Mouse (Mus musculus): Measurements from ENCODE around the gene Smc5.

The Smc5 gene

DNA sequence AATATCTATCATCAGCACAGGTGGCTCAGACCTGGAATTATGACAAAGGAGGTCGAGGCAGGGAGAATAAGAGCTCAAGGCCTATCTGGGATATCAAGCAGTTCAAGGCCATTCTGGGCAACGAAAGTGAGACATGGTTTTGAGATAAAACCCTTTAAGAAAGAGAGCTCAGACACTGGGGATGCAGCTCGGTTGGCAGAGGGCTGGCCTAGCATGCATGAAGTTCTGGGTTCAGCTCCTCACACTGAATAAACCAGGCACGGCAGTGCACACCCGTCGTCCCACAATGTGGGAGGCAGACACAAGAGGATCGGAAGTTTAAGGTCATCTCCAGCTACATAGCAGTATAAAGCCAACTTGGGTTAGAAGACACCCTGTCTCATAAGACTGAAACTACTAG is 84.7 kb downstream of the Smc5 start:
- DNase-seq, result no peak

DNA sequence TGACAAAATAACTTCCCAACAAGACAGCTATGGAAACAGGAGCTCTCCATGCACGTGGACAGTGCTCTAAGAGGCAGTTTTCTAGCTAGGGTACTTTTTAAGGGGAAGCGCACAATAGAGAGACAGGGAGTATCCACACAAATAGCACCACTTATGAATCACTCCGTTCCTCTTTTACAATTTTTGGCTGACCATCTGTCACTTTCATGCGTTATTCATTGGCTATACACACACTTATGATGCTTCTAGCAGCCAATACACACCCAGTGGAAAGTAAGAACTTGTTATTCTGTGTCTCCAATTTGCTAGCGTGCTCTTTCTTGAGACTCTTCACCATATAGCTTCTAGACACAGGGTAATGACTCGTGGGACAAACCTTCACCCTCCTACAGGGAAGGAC is 86.0 kb downstream of the Smc5 start:
- no peak for DNase-seq

- no peak for DNase-seq
Observed at GRCm38 (mm10) chr19:23184068-23184467, 89.6 kb downstream of the Smc5 start.

GRCm38 (mm10) chr19:23183493-23183892 is 90.2 kb downstream of the Smc5 start:
- DNase-seq, result no peak

DNA sequence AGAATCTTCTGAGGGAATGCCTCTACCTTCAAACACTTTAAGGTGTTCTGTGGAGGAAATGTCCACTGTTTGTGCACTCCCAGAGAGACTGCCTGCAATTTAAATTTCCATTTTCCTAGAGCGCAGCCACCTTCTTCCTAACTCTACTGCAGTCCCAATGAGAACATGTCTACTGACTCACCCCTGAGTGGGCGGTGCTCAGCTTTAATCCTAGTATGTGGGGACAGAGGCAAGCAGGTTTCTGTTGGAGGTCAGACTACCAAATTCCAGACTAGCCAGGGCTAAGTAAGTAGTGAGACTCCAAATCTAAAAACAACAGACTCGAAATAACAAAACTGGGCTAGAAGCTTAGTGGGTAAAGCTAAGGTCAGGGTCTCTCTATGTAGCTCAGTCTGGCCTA is 95.2 kb downstream of the Smc5 start:
- no peak for DNase-seq

DNA sequence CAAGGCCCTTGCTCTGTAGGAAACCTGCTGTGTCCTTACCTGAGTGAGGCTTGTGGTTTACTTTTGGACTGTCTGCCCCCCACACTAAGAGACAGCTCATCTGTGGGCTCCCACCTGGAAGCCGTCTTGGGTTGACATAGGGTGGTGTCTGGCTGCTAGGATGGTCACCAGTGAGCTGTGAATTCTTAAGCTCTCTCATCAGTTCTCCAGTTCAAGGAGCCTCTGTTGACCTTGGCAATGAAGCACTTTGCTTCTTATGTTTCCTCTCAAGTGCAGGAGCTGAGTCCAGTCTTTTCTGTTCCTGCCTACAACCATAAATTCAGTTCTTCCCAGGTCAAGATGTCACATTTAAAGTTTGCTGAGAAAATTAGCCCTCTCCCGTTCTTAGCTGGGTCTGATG is 98.2 kb downstream of the Smc5 start:
- DNase-seq, result no peak

- DNase-seq, result no peak
Observed at GRCm38 (mm10) chr19:23175090-23175489, 98.6 kb downstream of the Smc5 start.

- DNase-seq, result no peak
Observed at GRCm38 (mm10) chr19:23171136-23171535, 102.6 kb downstream of the Smc5 start.

- DNase-seq, result no peak
Observed at GRCm38 (mm10) chr19:23170476-23170875, 103.2 kb downstream of the Smc5 start.

- DNase-seq, result no peak
Observed at GRCm38 (mm10) chr19:23169659-23170050, 104.0 kb downstream of the Smc5 start.

DNA sequence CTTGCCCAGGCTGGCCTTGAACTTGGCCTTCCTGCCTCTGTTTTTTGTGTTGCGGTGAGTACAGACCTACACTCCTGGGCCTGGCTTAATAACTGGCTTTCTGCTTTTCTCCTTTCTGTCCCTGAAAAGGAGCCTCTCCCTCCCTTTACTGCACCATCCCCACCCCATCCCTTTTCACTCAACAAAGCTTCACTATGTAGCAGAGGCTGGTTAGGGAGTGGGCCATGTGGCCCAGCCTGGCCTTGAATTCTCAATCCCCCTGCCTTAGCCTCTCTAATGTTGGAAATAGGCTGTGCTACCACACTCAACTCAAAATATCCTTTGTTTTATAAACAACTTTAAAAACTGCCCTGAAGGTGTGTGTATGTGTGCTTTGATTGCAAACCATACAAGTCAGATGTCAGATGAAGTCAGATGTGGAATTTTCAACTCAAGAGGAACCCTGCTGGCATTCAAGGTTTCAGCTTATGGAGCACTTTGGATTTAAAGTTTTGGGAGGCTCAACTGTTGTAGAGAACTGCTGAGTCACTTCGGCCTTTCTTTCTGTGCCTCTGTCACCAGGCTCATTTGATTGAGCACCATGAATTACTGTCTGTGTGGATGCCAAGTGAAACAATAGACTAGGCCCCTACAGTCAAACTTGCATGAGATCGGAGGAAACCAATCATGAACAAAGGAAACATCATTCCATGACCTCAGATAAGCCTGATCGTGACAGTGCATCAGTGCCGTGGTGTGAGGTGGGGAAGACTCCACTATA is 104.6 kb downstream of the Smc5 start:
- DNase-seq, result no peak

DNA sequence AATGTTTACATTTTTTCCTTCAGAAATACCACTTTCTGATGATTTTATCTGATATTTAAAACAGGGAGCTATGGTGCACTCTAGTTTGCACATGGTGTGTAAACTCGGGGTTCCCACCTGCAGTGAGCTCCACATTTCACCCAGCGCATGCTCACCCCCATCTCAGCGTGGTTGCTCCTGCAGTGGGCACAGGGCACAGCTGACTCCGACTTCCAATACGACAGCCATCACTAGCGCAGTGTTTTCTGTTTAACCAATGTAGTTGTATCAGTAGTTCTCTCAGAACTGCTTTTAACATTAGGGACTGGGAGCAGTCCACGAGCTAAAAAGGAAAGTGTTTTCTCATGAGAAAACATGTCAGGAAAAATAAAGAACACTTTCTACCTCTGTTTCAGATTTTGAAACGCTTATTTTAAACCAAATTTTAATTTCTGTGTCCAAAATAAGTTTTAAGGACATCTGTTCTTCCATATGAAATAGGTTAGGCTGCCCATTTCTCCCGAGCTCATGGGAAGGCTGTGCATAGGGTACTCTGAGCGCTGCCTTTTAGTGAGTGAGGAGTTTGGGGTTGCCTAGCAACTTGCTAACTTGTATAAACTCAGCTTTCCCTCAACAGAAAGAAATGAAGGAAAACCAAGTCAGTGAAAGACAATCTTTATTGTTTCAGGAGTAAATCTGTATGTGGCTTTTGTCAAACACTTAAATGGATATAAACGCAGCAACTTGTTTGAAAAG is 107.0 kb downstream of the Smc5 start:
- no peak for DNase-seq

DNA sequence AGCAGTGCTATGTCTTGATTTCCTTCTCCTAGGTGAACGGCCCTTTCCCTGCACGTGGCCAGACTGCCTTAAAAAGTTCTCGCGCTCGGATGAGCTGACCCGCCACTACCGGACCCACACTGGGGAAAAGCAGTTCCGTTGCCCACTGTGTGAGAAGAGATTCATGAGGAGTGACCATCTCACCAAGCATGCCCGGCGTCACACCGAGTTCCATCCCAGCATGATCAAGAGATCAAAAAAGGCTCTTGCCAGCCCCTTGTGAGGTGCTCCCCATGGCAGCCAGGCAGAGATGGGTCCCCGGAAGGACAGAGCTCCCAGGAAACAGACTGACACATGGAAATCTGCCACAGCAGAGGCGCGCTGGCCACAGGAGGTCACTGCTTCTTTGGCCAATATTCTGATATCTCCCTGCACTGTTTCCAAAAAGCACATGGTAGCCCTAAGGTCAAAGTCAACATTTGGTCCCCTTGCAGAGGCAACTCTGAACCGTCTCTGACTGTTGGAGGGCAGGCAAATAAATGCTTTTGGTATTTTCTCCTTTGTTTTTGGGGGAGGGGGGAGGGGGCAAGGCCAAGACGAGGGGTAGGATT is 109.0 kb downstream of the Smc5 start:
- DNase-seq, result no peak

DNA sequence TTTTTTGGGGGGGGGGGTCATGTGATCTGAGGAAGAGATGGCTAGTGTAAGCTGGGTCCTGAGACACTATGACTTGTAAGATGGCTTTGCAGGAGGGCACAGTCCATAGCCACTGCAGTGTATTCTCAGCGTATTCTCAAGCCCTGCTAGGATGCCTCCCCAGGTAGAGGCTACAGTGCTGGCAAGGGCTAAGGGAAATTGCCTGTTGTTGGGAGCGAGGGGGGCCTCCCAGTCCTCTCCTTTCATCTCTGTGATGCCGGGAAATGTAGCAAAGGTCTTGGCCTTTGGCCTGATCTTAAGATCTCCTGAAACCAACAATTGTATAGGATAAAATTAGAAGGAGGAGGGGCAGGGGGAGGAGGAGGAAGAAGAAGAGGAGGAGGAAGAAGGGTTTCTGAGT is 110.3 kb downstream of the Smc5 start:
- DNase-seq, result no peak

DNA sequence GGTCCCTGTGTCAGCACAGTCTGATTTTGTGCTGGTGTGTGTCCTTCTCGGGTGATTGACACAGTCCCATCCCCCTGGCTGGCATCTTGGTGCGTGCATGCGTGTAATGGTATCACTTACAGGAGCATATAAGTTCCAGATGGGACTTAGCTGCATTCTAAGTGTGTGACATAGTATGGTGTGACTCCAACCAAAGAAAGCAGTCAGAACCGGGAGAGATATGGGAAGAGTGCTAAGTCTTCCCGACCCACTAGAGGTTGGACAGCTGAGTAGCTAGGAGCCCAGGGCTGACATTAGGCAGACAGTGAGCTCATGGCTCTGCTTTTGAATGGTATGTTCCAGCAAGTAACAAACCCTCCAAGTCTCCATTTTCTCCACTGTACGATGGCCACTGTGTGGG is 110.8 kb downstream of the Smc5 start:
- no peak for DNase-seq

DNA sequence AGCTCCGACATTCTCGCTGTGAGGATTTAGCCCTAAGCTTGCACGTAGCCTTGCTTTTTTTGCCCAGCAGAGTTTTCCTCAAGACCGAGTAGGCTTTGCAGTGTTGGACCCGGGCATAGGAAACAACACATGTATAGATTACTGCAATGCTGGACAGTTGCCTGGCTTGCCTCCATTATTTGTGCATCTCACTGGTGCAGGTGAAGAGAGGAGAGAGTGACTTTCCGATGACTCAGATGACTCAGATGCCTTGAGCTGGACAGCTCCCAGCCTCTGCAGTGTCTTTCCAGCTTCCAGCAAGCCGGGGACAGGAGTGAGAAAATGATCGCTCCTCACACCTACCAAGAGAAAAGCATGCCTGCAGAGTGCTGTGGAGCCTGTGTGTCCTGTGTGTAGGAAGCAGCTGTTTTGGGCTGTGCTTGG is 111.3 kb downstream of the Smc5 start:
- DNase-seq, result peak; percentile 63

- no peak for DNase-seq
Observed at GRCm38 (mm10) chr19:23159780-23160395, 113.8 kb downstream of the Smc5 start.
